Mouse (Mus musculus): ENCODE results near the gene Ebf4.

Gene Ebf4

DNA sequence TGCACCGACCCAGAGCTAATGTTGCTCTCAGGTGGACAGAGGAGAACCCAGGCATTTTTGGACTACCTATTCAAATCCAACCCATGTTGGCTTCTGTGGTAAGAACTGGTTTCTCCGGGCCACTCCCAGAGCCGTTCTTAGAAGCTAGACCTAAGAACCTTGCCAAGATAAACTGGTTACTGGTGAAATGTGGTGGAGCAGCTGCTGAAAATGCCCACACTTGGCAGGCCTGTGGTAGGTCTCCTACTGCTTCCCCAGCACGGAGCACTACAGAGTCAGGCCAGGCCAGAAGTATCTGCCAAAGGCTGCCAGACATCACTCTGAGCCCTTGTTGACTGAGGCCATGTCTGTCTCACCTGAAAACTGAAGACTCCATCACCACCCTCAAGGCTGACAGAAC, 80.0 kb downstream of the Ebf4 start:
- in situ Hi-C loops (cut with MboI, MseI): no loop called here

DNA sequence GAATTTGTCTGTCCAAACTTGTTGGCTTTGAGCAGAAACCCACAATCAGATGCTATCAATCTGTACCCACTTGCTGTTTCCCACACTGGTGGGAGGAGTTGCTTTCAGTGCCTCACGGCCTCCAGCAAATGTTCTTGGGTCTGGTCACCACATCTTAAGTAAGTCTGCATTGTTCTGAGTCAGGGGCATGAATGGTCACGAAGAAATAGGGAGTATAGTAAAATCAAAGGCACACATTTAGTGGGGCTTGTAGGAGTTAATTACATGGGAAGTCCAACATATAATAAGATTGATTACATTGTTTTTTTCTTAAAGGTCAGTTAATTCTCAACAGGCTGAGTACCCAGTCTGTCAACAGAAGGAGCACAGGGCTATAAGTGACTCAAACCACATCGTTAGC, 88.2 kb downstream of the Ebf4 start:
- in situ Hi-C loops (cut with MboI, MseI): no loop called here

DNA sequence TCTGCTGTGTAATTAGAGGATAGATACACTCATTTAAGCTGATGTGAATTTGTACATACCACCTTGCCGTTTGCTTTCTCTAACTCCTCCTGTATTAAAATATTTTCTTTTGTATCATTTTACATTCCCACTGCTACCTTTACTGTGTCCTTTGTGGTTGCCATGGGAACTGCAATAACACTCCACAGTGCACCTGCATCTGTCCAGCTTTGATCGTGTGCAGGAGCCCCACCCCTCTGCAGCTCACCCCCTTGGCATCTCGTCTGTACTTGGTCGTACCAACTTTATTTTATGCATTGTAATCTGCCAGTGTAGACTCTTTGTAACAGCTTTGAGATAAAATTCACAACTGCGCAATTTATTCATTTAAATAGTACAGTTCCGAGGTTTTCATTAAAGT, 88.9 kb downstream of the Ebf4 start:
- in situ Hi-C loops (cut with MboI, MseI): no loop called here

DNA sequence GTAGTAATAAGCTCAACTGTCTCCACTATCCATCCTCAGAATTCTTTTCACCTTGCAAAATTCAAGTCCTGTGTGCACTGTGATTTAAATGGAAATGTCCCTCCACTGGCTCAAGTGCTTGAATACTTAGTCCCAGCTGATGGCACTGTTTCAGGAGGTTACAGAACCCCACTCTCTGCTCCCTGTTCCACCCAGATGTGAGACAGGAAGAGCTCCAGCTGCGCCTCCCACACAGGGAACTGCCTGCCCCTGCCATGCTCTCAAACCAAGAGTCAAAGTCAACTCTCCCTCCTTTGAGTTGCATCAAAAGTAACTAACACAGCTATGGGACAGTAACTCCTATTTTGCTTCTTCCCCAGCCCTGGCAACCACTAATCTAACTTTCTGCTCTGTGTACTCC, 91.2 kb downstream of the Ebf4 start:
- in situ Hi-C loops (cut with MboI, MseI): no loop called here

DNA sequence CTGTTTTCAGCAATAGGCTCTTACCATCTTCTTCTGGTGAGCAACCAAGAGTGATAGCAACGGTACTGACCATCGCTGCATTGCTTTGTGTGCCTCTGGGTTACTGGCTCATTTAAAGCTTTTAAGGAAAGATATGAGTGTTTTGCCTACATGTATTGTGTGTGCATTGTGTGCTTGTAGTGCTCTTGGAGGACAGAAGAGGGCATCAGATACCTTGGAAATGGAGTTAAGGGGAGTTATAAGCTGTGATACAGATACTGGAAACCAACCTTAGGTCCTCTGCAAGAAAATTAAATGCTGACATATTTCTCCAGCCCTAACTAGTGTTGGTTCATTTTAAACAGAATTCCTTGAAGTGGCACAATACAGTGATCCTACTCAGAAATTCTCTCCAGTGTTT, 93.8 kb downstream of the Ebf4 start:
- in situ Hi-C loops (cut with MboI, MseI): no loop called here

DNA sequence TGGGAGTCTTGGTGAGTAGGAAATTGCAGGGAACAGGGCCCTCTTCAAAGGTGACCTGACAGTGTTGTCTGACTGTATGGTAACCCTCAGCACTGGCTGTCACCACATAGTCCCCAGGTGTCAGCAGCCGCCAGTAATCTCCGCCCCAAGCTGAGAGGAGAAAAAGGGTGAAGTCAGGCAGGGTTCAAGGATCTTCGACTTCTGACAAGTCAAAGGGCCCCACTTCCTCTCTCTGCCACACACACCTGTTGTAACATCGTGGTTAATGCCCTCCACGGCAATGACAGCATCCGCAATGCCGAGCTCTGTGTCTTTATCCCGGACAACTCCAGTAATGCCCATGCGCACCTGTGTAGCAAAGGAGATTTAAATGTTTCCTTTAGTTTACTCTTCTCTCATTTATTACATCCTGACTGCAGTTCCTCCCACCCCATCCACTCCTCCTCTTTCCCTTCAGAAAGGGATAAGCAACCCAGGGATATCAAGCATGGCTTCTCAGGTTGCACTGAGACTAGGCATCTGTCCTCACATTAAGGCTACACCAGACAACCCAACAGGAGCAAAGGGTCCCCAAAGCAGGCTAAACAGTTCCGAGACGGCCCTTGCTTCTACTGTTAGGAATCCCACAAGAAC, 96.1 kb downstream of the Ebf4 start:
- in situ Hi-C loops (cut with MboI, MseI): no loop called here

DNA sequence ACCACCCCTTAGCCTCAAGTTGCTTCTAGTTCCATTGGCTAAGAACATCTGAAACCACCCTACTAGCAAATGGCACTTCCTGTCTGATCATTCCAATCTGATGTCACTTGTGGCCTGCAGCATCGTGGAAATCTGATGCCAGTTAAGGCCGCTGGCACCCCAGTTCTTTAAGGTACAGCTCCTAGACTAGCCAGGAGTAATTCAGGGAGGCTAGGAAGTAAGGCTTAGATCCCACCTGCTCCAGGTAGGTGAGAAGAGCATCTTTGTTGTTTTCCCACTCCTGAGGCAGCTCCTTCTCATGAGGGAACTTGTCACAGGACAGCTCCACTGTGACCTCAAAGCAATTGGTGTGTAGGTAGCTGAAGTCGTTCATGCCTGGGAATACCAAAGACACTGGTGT, 97.9 kb downstream of the Ebf4 start:
- in situ Hi-C loops (cut with MboI, MseI): no loop called here

DNA sequence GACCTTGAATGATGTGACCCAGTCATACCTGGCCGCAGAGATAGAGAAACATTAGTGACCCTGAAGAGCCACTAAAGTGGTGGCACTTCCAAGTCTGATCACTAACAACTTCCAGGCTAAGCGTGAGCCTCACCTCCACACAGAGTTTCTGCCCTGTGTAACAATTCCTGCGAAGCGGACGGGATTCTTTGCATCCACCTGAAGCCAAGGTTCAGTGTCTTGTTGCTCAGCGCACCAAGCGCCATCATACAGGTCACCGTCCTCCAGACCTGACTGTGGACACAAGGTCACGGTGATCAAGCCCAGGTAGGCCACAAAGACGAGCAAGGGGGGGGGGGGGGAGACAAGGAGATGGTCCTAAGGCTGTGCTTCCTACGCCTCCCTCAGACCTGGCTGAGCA, 100.7 kb downstream of the Ebf4 start:
- in situ Hi-C loops (cut with MboI, MseI): no loop called here

DNA sequence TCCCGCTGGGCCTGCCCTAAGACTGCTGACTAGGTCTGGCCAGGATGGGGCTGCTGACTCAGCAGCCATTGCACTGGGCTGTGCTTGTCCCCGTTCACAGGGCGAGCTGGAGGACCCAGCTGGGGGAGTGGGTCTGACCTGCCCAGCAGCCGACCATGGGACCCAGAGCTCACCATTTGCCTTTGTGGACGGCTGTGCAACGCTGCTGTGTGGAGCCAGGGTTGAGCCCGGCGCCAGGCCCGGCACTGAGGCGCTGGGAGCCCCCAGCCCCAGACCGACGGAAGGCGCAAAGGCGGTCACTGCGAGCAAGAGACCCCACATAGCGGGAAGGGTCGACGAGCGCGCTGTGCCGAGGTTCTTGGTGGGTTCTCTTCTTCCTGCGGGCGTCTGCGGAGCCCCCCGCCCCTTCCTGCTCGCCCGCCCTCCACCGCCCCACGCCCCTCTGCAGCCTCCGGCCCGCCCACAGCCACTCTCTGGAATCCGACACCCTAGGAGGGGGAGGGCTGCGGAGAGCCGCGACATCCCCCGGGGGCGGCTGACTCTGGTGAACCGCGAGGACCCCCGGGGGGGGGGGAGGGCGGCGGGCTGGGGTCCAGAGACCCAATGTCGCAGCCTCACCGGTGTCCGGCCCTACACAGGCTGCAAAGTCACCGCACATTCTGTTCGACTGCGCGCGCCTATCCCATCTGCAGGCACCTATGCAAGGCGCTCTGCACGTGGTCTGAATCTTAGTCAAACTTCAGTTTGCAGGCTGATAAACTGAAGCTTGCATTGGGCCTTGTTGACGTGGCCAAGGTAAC, 102.4 kb downstream of the Ebf4 start, which contains the start of gene Cpxm1:
Gene Cpxm1 (minus strand): TSS at position 389 of the 800 bp plus-strand sequence.
- in situ Hi-C loops (cut with MboI, MseI): no loop called here

DNA sequence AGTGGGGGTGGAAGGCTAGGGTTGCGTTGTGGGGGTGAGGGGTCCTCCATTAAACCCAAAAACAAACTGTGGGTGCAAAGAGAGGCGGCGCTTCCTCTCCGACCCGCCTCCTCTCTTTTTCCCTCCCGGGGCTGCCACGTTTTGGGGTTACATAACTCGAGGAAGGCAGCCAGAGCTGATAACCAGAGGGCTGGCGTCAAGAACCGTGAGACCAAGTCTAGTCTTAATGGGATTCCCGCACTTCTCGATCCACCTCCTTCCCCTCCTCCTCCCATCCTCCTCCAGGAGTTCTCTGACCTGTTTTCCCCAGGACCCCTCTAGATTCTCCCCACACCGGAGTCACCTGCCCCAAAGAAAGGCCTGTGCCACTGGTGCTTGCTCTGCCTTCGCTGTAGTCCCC, 103.1 kb downstream of the Ebf4 start:
- in situ Hi-C loops (cut with MboI, MseI): no loop called here

DNA sequence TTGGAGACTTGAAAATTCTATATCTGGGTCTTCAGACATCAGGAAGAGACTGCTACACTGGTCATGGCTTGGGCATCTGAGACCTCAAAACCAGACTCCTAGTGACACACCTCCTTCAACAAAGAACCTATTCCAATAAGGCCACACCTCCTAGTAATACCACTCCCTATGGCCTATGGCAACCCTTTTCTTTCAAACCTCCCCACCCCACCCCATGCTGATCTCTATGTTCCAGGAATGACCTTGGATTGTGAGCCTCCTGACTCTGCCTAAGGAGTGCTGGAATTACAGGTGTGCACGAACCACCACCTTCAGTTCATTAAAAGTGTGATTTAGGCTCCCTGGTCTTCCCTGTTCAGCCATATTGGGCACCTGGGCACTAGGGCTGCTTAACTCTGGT, 105.1 kb downstream of the Ebf4 start:
- in situ Hi-C loops (cut with MboI, MseI): no loop called here

DNA sequence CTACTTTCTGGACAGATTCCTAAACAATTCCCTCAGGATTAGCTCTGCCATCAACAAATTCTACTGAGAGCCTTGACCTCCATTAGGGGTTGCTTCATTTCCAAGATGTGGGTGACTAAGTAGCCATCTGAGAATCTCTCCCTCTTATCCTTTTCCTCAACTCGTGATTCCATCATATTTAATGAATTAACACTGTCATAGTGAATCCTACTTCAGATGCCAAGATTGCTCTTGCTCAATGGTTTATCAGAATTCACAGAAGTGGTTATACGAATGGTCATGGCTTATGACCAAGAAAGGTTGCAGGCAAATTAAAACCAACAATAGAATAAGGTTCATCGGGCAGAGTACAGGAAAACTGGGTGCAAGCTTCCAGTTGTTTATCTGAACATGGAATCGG, 106.9 kb downstream of the Ebf4 start:
- in situ Hi-C loops (cut with MboI, MseI): no loop called here

DNA sequence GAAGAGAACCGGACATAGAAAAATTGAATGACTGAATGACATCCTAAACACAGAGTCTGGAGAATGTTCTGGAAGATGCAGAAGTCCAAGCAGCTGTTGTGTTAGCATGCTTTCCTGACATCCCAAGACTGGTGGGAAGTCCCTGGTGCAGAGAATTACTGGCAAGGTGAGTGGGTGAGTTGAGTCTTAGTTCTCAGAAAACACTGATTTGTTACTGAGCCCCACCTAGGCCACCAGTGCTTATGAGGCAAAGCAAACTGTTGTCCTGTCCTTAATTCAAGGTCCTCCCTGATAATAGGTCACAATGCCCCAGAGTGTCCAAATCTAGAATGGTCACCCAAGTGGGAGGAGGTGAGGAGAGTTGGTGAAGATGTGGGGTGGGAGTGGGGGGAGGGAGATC, 110.0 kb downstream of the Ebf4 start, which contains the start of the genes Gm28372 and 1700020A23Rik:
Gene Gm28372 (plus strand): TSS at position 301 of the 400 bp plus-strand sequence.
Gene 1700020A23Rik (plus strand): TSS at position 321 of the 400 bp plus-strand sequence.
- in situ Hi-C loops (cut with MboI, MseI): loop anchor here (5.0 kb wide), 1 partner anchor 113 kb away; no protein-coding TSS in a partner anchor

DNA sequence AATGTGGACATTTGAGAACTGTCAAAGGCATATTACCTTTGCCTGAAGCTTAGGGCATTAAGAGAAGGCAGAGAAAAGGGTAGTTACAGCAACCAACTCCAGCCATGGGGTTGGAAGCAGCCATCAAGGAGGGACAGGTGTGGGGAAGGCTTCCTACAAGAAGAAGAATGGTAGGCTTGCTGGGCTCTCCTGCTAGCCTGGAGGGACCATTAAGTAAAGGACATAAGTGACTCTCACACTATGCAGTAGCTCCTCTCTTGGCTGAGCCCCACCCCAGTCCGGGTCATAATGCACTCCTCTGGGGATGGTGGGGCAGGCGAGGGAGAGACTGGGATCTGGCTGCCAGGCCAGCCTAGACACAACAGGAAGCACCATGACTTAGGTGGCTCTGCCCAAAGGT, 111.2 kb downstream of the Ebf4 start, which contains the start of gene Tmem239:
Gene Tmem239 (plus strand): TSS at position 301 of the 400 bp plus-strand sequence.
- in situ Hi-C loops (cut with MboI, MseI): loop anchor here (5.0 kb wide), 1 partner anchor 114 kb away; no protein-coding TSS in a partner anchor

DNA sequence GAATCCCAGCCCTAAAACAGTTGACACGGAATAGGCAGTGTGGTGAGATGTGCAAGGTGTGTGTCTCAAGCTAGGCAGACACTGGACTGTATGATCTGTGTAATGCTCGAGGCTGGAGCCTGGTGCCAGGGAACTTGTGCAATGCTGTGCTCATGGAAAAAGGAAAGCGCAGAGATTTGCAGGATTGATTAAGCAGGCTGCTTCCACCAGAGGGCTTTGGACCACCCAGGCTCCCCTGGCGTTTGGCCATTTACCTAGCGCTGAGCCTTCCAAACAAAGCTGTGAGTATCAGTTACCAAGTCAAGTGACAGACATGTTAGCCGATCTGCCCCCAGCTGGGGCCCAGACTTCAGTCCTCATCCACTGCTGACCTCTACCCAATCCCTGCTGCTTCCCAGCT, 113.2 kb downstream of the Ebf4 start:
- in situ Hi-C loops (cut with MboI, MseI): loop anchor here (5.0 kb wide), 1 partner anchor 116 kb away; no protein-coding TSS in a partner anchor

DNA sequence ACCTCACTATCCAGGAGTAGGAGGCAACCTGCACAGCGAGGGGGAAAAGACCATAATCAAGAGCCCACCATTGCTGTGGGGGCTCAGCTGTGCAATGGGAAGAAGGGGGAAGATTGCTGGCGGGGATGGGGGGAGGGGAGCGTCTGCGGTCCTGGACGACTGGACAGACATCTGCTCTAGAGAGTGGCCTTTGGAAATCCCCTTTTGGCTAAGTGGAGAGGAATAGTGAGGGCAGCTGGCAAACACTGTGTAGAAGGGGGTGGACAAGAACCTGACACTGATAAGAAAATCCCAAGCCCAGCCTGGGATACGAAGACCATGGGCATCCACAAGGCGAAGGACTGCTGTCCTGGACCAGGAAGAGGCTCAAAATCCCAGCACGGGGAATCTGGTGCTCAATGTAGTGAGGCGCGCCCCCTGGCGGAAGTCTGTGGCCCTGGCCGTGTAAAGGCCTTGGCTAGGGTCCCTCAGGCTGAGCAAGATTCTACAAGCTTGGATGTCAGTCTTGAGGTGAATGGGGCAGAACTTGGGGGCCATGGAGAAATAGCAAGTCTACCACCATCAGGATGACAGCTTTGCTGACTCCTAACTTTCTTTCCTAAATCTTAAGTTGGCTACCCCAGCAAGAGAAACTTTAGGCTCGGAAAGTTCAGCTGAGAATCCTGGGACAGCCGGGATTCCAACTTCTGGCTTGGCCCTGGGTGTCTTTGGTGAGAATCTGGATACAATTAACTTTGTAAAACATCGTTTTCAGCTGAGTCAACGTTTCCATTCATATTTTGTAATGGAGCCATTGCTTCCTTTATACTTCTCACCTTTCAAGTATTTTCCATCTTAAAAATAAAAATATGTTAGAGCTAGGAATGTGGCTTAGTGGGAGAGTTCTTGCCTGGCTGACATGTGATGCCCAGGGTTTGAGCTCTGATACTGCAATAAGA, 116.9 kb downstream of the Ebf4 start:
- in situ Hi-C loops (cut with MboI, MseI): no loop called here

DNA sequence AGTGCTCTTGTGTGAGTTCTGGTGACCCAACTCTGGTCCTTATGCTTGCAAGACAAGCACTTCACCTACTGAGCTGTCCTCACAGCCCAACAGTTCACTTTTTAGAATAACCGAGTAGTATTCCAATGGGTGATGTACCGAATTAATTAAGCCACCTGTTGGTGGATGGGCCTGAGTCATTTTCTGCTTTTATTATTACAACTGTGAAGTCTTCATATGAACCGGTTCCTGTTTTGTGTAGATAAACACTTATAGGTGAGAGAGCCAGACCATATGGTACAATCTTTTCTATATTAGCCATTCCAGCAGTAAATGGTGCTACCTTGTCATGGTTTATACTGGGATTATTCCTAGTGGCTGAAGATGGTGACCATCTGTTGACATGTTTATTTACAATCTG, 117.8 kb downstream of the Ebf4 start:
- in situ Hi-C loops (cut with MboI, MseI): no loop called here

DNA sequence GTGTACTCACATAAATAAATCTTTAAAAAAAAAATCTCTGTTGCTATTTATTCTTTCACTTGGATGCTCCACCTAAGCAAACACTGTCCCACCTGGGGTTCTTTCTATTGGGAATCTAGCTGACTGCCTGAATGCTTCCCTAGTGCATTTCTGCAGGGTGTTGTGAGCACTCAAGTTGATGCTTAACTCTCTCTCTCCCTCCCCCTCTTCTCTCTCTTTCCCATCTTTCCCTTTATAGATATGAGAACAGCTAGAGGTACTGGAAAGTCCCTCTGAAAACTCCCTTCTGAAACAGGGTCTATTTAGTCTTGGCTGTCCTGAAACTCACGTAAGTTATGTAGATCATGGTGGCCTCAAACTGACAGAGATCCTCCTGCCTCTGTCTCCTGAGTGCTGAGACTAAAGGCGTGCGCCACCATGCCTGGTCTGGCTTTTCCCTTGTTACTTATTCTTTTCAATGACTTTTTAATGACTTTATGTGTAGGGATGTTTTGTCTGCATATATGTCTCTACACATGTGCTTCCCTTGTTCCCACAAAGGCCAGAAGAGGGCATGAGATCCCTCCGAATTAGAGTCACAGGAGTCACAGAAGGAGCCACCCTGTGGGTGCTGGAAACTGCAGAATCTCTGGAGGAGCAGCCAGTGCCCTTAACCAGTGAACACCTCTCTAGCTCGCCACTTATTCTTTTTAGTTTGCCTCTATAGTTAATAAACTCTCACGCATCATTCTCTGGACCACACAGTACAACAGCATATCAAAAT, 119.3 kb downstream of the Ebf4 start:
- in situ Hi-C loops (cut with MboI, MseI): no loop called here

Measured in T-helper 2 cell (primary cell).